Mouse (Mus musculus) embryonic facial prominence, embryonic 11.5 days (tissue): ENCODE measurements around the gene Glis1. TPM values are rescaled to one million over a fixed set of nuclear protein-coding genes. Genes with fewer than 3 reads are reported as not detected.

Source experiments
- ATAC-seq: fragments of 200-750 bp; cut with Nextera tagmentation; replicated peaks from 2 replicates; pipeline ENCODE4 v1.8.0; 2017; ENCODE audit warnings: low read depth; ENCODE audit not compliant: insufficient number of reproducible peaks, low FRiP score, low TSS enrichment
- DNase-seq: peaks from one replicate; pipeline ENCODE4 v3.0.0-alpha.2; 2015; ENCODE audit warnings: low spot score
- H3K27ac ChIP-seq: fragments of 300-500 bp; sonication (generic); replicated peaks from 2 replicates; pipeline ENCODE4 v1.5.1; 2014; ENCODE audit warnings: mild to moderate bottlenecking, low read depth, low read length, control low read depth
- H3K27me3 ChIP-seq: fragments of 300-500 bp; sonication (generic); 2 replicates; pipeline ENCODE4 v1.6.1; 2014; ENCODE audit warnings: mild to moderate bottlenecking, low read length, moderate library complexity, mixed read lengths; ENCODE audit not compliant: control insufficient read depth, insufficient read depth
- H3K36me3 ChIP-seq: fragments of 300-500 bp; sonication (generic); replicated peaks from 2 replicates; pipeline ENCODE4 v1.6.1; 2014; ENCODE audit warnings: low read depth, mild to moderate bottlenecking, low read length, moderate library complexity, mixed read lengths; ENCODE audit not compliant: control insufficient read depth, insufficient read depth
- H3K4me1 ChIP-seq: fragments of 300-500 bp; sonication (generic); 2 replicates; pipeline ENCODE4 v1.6.1; 2014; ENCODE audit warnings: low read length, mixed read lengths; ENCODE audit not compliant: control insufficient read depth, insufficient read depth
- H3K4me2 ChIP-seq: fragments of 300-500 bp; sonication (generic); 2 replicates; pipeline ENCODE4 v1.6.1; 2014; ENCODE audit warnings: low read depth, mild to moderate bottlenecking, control low read depth, low read length, moderate library complexity
- H3K4me3 ChIP-seq: fragments of 300-500 bp; sonication (generic); 2 replicates; pipeline ENCODE4 v1.5.1; 2014; ENCODE audit warnings: low read depth, low read length, control low read depth
- H3K9ac ChIP-seq: fragments of 300-500 bp; sonication (generic); replicated peaks from 2 replicates; pipeline ENCODE4 v1.6.1; 2014; ENCODE audit warnings: mild to moderate bottlenecking, control low read depth, low read length
- H3K9me3 ChIP-seq: fragments of 300-500 bp; sonication (generic); replicated peaks from 2 replicates; pipeline ENCODE4 v1.6.1; 2016; ENCODE audit warnings: mild to moderate bottlenecking, low read length, inconsistent platforms, mixed read lengths; ENCODE audit not compliant: control insufficient read depth
- WGBS: fragments of 180-500 bp; shearing (Covaris S2); extraction: QIAGEN DNeasy Blood & Tissue Kit; methylation state at CpG from one replicate; pipeline ENCODE4 v1.1.7; 2014; 5-methylcytosine and 5-hydroxymethylcytosine counted together
- polyA plus RNA-seq: library from polyadenylated mRNA; unstranded; fragments of >200 nt; fragmentation: Nextera tagmentation; extraction: Ambion mirVana; gene quantifications from 2 replicates; pipeline ENCODE4 v1.2.1, GENCODE M21; 2014

Glis1 gene
- 7.7 and 8.4 TPM in 2 replicates for polyA plus RNA-seq

DNA sequence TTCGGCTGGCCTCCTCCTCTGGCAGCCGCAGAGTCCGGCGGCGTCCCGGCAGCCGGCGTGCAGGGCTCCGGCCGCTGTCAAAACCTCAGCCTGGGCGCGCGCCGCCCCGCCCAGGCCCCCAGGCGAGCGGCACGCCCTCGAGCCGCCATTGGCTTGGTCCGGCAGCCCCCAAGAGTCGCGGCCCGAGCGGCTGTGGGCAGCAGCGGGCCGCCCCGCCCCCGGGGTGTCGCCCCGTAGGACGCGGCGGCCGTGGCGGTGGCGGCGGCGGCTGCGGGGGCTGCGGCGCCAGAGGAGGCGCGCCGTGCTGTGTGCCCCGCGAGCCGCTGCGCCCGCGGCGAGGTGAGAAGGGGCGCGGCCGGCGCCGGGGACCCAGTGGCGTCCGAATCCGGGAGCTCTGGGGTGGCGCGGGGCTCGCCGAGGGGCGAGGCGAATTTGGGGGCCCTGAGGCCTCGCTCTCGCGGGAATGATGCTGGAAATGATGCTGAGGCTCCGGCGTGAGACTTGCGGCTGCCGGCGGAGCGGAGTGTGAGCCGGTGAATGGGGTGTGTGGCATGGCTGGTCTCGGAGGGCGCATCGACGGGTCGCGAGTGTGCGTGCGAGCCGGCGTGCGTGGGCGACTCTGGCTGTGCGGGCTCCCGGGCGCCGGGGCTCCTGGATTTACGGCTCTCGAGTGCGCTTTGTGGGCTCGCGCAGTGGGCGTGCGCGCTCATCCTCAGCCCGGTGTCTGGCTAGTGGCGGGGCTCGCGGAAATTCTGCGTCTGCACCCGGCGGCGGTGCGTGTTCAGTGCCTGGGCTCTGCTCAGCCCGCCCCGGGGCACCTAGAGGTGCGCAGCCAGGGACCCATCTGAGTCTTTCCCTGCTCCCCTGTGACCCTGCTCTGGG, at the start of gene Glis1:
Gene Glis1 (plus strand): TSS at position 236 of the 882 bp plus-strand sequence.
- peak within 1 kb of the TSS; percentile 60 for H3K9ac ChIP-seq
- DNase-seq: peak; percentile 77
- WGBS: under 1% methylated on average over 111 of the region's 112 CpGs
- H3K36me3 ChIP-seq: no peaks in the 10 kb centered on the region
- H3K9me3 ChIP-seq: no peaks in the 10 kb centered on the region
- H3K27ac ChIP-seq: no peak within 1 kb of the TSS
- peaks cover 9% of the 10 kb centered on the region; the same call in 1 of the 2 replicates for H3K4me1 ChIP-seq
- ATAC-seq: peak; percentile 84
- H3K4me3 ChIP-seq: peak within 1 kb of the TSS; percentile 65
- peak within 1 kb of the TSS; percentile 96 for H3K4me2 ChIP-seq
- peaks cover 35% of the 10 kb centered on the region for H3K27me3 ChIP-seq

DNA sequence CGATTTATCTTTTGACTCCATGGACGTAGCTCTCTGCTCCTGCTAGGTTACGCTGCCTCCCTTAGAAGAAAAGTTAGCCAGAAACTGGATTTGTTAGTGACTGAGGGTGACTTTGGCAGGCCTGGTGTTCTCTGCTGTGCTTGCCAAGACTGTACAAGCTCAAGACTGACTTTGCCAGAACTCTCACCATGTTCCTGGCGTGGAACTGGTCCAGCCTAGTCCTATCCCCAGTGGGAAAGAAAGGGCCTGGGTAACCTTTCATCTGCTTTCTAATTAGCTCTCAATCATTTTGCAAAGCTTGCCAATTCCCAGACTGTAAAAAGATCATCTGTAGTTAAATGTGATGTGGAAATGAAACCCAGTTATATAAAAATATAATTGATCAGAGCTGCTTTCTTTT, 47.4 kb upstream of the Glis1 start:
- DNase-seq (no peak), ATAC-seq (no peak)
- Histone ChIP-seq H3K4me3 (no peak overlapping the region), H3K4me2 (no peak overlapping the region), H3K4me1 (no peaks in the 10 kb centered on the region), H3K9me3 (no peaks in the 10 kb centered on the region), H3K27me3 (no peaks in the 10 kb centered on the region), H3K27ac (no peak overlapping the region), H3K36me3 (peaks cover 13% of the 10 kb centered on the region), H3K9ac (no peak overlapping the region)
- 92% methylated on average over 4 of the region's 4 CpGs for WGBS

DNA sequence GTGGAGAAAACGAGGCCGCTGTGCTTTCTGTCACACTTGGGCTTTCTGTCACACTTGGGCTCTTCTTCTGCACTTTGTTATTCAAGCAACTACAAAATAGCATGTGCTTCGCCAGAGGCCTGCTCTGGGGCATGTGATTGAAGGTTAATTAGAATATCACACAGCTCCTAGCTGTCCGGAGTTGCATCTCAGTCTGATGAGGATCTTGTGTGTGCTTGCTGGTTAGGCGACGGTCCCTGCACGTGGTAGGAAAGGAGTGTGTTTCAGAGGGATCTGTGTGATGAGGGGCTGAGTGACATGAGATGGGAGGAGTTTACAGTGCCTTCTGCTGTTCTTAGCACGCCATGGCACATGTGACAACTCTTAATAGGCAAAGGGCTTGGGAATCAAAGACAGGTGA, 46.9 kb upstream of the Glis1 start:
- 92% methylated on average over 8 of the region's 8 CpGs for WGBS
- H3K27ac ChIP-seq: no peak overlapping the region
- no peak overlapping the region for H3K4me2 ChIP-seq
- H3K36me3 ChIP-seq: peaks cover 13% of the 10 kb centered on the region
- ATAC-seq: no peak
- DNase-seq: no peak
- H3K9ac ChIP-seq: no peak overlapping the region
- no peaks in the 10 kb centered on the region for H3K27me3 ChIP-seq
- no peak overlapping the region for H3K4me3 ChIP-seq
- no peaks in the 10 kb centered on the region for H3K9me3 ChIP-seq
- H3K4me1 ChIP-seq: no peaks in the 10 kb centered on the region

DNA sequence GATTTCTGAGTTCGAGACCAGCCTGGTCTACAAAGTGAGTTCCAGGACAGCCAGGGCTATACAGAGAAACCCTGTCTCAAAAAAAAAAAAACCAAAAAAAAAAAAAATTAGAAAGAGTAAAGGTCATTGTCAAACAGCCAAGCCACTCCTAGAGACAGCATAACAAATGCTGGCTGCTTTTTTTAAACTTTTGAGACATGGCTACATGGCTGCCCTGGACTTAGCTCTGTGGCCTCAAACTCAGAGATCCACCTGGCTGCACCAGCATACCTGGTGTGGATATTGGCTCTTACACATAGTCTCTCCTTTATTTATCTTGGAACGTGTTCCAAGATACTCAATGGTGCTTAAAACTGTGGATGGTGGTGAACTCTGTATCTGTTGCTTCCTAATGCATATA, 46.1 kb upstream of the Glis1 start:
- Histone ChIP-seq H3K36me3 (peaks cover 16% of the 10 kb centered on the region), H3K9me3 (no peaks in the 10 kb centered on the region), H3K4me3 (no peak overlapping the region), H3K27ac (no peak overlapping the region), H3K4me1 (no peaks in the 10 kb centered on the region), H3K27me3 (no peaks in the 10 kb centered on the region), H3K4me2 (no peak overlapping the region), H3K9ac (no peak overlapping the region)
- no peak for ATAC-seq
- WGBS: 94% methylated on average over 2 of the region's 2 CpGs
- no peak for DNase-seq

DNA sequence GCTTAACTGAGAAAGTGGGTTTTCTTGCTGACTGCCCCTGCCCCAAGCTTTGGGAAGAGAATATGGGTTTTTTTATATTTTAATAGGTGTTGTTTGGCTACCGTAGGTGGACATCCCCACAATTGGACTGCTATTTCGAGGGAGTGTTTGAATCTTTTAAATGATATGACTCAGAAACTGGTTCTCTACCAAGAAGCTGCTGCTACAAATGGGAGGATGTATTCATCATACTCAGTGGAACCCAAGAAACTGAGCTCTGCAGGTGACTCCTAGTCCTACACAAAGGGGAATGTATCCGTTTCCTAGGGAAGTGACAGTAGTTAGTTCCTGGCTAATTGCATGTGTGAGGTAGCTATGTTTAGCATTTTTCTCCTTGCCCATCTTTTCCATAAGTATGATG, 45.0 kb upstream of the Glis1 start:
- Histone ChIP-seq H3K4me2 (no peak overlapping the region), H3K4me3 (no peak overlapping the region), H3K36me3 (peaks cover 16% of the 10 kb centered on the region), H3K9ac (no peak overlapping the region), H3K27ac (no peak overlapping the region), H3K4me1 (no peaks in the 10 kb centered on the region), H3K27me3 (no peaks in the 10 kb centered on the region), H3K9me3 (no peaks in the 10 kb centered on the region)
- ATAC-seq: no peak
- DNase-seq: no peak
- 95% methylated on average over 3 of the region's 3 CpGs for WGBS

DNA sequence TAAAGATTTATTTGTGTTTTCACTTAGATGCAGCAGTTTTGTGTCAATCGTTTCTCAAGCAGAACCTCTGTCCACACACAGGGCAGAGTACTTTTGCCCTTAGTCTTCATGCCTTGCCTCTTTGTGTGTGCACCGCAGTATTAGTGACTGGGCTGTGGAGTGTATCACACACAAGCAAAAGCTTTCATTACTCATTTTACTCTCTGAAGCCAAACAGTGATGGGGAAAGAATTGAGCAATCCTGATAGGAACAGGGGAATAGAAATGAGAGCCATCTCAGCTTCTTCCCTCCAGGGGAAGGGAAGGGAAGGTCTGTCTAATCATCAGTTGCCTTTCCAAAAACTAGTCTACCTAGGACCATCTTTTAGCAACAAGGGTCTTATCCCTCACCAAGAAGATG, 40.6 kb upstream of the Glis1 start:
- no peak for DNase-seq
- ATAC-seq: no peak
- Histone ChIP-seq H3K27ac (no peak overlapping the region), H3K36me3 (peaks cover 7% of the 10 kb centered on the region; the same call in 1 of the 2 replicates), H3K4me2 (no peak overlapping the region), H3K4me3 (no peak overlapping the region), H3K4me1 (no peaks in the 10 kb centered on the region), H3K9me3 (no peaks in the 10 kb centered on the region), H3K9ac (no peak overlapping the region), H3K27me3 (no peaks in the 10 kb centered on the region)
- 92% methylated on average over 2 of the region's 2 CpGs for WGBS

DNA sequence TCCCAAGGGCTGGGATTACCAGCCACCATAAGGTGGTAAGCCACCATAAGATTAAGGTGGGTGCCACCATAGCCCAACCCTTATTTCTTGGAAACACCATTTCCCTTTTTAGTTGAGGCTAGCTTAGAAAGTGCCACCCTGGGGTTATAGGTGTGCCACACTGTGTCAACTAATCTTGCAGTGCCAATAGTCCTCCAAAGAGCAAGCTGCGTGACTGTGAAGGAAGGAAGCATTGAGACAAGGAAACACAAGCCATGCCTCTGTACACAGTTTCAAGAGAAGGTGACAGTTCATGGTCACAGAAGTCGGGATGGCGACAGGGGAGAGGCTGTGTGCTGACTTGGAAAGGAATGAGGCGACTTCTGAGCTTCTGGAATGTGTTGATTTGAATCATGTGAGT, 14.2 kb upstream of the Glis1 start:
- no peak overlapping the region for H3K9ac ChIP-seq
- ATAC-seq: no peak
- no peaks in the 10 kb centered on the region for H3K4me1 ChIP-seq
- H3K9me3 ChIP-seq: no peaks in the 10 kb centered on the region
- H3K27ac ChIP-seq: no peak overlapping the region
- H3K27me3 ChIP-seq: no peaks in the 10 kb centered on the region
- H3K4me3 ChIP-seq: no peak overlapping the region
- no peak for DNase-seq
- no peak overlapping the region for H3K4me2 ChIP-seq
- WGBS: 80% methylated on average over 4 of the region's 4 CpGs
- no peaks in the 10 kb centered on the region; the same call in 1 of the 2 replicates for H3K36me3 ChIP-seq

DNA sequence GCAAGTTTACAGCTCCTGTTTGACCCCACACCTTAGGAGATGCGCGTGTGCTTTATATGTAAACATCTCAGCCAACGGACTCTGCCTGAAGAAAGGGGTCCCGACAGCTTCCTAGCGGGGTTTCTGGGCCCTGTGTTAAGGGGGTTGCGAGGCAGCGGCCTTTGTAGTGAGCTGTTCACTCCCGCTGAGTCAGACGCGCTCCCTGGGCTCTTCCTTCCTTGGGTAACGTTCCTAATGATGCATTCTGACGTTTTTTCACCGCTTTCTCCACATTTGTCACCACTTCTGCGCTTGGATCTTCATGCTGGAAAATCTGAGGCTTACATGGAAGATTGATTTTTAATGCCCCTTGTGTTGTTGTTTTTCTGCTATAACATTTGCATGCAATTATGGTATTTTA, 12.7 kb upstream of the Glis1 start:
- Histone ChIP-seq H3K27me3 (no peaks in the 10 kb centered on the region), H3K4me1 (no peaks in the 10 kb centered on the region), H3K4me2 (no peak overlapping the region), H3K27ac (no peak overlapping the region), H3K9ac (no peak overlapping the region), H3K36me3 (no peaks in the 10 kb centered on the region), H3K4me3 (no peak overlapping the region), H3K9me3 (no peaks in the 10 kb centered on the region)
- DNase-seq: no peak
- WGBS: 4% methylated on average over 14 of the region's 14 CpGs
- no peak for ATAC-seq
